21 mouse cellular contexts compared by ENCODE assay signal in the genomic region with DNA sequence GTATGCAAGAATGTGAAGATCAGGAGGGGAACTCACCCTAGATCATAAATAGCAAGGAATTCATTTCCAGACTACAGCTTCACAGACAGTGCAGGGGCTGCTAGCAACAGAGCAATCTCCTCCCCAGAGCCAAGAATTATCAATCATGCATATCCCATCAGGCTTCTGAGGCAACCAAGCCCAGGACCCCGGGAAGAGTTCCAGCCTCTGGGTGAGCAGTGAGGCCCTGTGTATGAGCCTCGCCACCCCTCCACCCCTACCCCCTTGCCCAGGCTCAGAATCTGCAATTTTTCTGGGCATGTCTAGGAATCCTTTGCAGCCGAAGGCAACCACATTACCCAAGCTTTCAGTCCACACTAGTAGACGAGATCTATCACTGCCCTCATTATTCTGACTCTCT. TPM values are rescaled to one million over a fixed set of nuclear protein-coding genes. Genes with fewer than 3 reads are reported as not detected.
DNase-seq lines count a peak whose midpoint lies in the region; ATAC-seq and TF ChIP-seq lines count a peak whose summit lies in the region.
"Had no signal": no experiment of that assay in that cellular context is flagged by ENCODE, and none has a peak within 500 bp of the region (broad histone marks: within the 10 kb centered on the region; RNA-seq: fewer than 3 reads in every experiment).

No protein-coding gene starts in this region.

- no peaks in the 10 kb centered on the region; the same call in 1 of the 2 replicates for H3K36me3 ChIP-seq in heart, adult 2 months (ENCODE audit: control insufficient read depth, insufficient read depth, low read length)
- peaks cover 5% of the 10 kb centered on the region; the same call in 1 of the 2 replicates for H3K36me3 ChIP-seq in heart, embryonic 16.5 days (ENCODE audit: control insufficient read depth, insufficient read depth)
- no peaks in the 10 kb centered on the region for H3K36me3 ChIP-seq in hindbrain, embryonic 12.5 days
- H3K36me3 ChIP-seq: forebrain, embryonic 10.5 days; kidney, embryonic 15.5 days; limb, embryonic 10.5 days had no signal

- peaks cover 7% of the 10 kb centered on the region for H3K4me1 ChIP-seq in heart, adult 2 months (ENCODE audit: control insufficient read depth, insufficient read depth, low read length)
- H3K4me1 ChIP-seq in brown adipose tissue, adult 24 weeks (ENCODE audit: control insufficient read depth, insufficient read depth, insufficient read length, low read length) = peaks cover 16% of the 10 kb centered on the region
- H3K4me1 ChIP-seq in heart, embryonic 16.5 days (ENCODE audit: control insufficient read depth, insufficient read depth, low read length) = peaks cover 55% of the 10 kb centered on the region
- peaks cover 10% of the 10 kb centered on the region for H3K4me1 ChIP-seq in hindbrain, embryonic 12.5 days

- no peak for DNase-seq in heart, adult 2 months
- DNase-seq in heart, postnatal 14 days = no peak
- peak; percentile 79 for DNase-seq in NIH3T3 (ENCODE audit: low read depth)
- no peak for DNase-seq in right cerebral cortex, postnatal 10 days (ENCODE audit: low spot score in 2 of 2)
- DNase-seq: kidney, postnatal 4 days; layer of hippocampus, adult 9-11 months; liver, postnatal 0 days; right cerebral cortex, postnatal 4 days had no signal

- 0 out of 2 replicates have a peak, but pooled peaks have one; percentile 9 for TF ChIP-seq POLR2A in heart, adult 2 months (IDR thresholded peaks at IDR 0.05; ENCODE audit: insufficient read depth, low read depth, low read length)

- H3K4me3 ChIP-seq in heart, adult 2 months = peak overlapping the region; percentile 55
- H3K4me3 ChIP-seq in brown adipose tissue, adult 24 weeks (ENCODE audit: insufficient read depth, low read depth, low read length) = no peak overlapping the region
- H3K4me3 ChIP-seq in heart, embryonic 16.5 days (ENCODE audit: low read length) = peak overlapping the region; percentile 48
- no peak overlapping the region for H3K4me3 ChIP-seq in hindbrain, embryonic 12.5 days
- H3K4me3 ChIP-seq: forebrain, embryonic 10.5 days; kidney, embryonic 15.5 days; limb, embryonic 10.5 days had no signal

- H3K27me3 ChIP-seq in heart, adult 2 months (ENCODE audit: control insufficient read depth, insufficient read depth, low read length) = no peaks in the 10 kb centered on the region
- no peaks in the 10 kb centered on the region for H3K27me3 ChIP-seq in heart, embryonic 16.5 days (ENCODE audit: control insufficient read depth, insufficient read depth, low read length)
- no peaks in the 10 kb centered on the region for H3K27me3 ChIP-seq in hindbrain, embryonic 12.5 days
- H3K27me3 ChIP-seq: kidney, embryonic 15.5 days; Patski had no signal

- no peaks in the 10 kb centered on the region for H3K9me3 ChIP-seq in heart, embryonic 16.5 days (replicated peaks; ENCODE audit: control insufficient read depth, low read length)
- no peaks in the 10 kb centered on the region for H3K9me3 ChIP-seq in hindbrain, embryonic 12.5 days (replicated peaks)
- H3K9me3 ChIP-seq: forebrain, embryonic 10.5 days; kidney, embryonic 15.5 days; limb, embryonic 10.5 days had no signal

- H3K79me2 ChIP-seq in heart, adult 2 months (replicated peaks; ENCODE audit: control insufficient read depth, insufficient read depth, low read length) = no peaks in the 10 kb centered on the region

- no peak for ATAC-seq in heart, embryonic 16.5 days (replicated peaks; ENCODE audit: extremely low read depth, insufficient read depth, low FRiP score)
- ATAC-seq in hindbrain, embryonic 12.5 days (ENCODE audit: low FRiP score) = no peak
- ATAC-seq: hindbrain, postnatal 0 days; intestine, postnatal 0 days; liver, postnatal 0 days; midbrain, embryonic 16.5 days; Patski had no signal

- peak overlapping the region; percentile 93 for H3K27ac ChIP-seq in heart, adult 2 months
- peak overlapping the region; percentile 63 for H3K27ac ChIP-seq in brown adipose tissue, adult 24 weeks (replicated peaks; ENCODE audit: low read depth, low read length)
- peak overlapping the region; percentile 88 for H3K27ac ChIP-seq in heart, embryonic 16.5 days (ENCODE audit: low read length)
- H3K27ac ChIP-seq in hindbrain, embryonic 12.5 days = no peak overlapping the region
- H3K27ac ChIP-seq: forebrain, embryonic 10.5 days; hindbrain, postnatal 0 days; kidney, embryonic 15.5 days had no signal

- peak overlapping the region; percentile 67 for H3K9ac ChIP-seq in heart, adult 2 months (ENCODE audit: low read depth, low read length)
- peak overlapping the region; percentile 74 for H3K9ac ChIP-seq in heart, embryonic 16.5 days (ENCODE audit: low read length)
- H3K9ac ChIP-seq in hindbrain, embryonic 12.5 days = no peak overlapping the region
- H3K9ac ChIP-seq: kidney, embryonic 15.5 days; liver, postnatal 0 days had no signal

- 67% methylated on average over 4 of the region's 4 CpGs for WGBS in heart, adult 2 months
- 60% methylated on average over 4 of the region's 4 CpGs for WGBS in heart, embryonic 16.5 days
- WGBS in hindbrain, embryonic 12.5 days = 79% methylated on average over 4 of the region's 4 CpGs

- peak overlapping the region; percentile 62 for H3K4me2 ChIP-seq in heart, embryonic 16.5 days (ENCODE audit: low read depth, low read length)
- no peak overlapping the region for H3K4me2 ChIP-seq in hindbrain, embryonic 12.5 days (replicated peaks)
- H3K4me2 ChIP-seq: kidney, embryonic 15.5 days had no signal

- intact Hi-C loops in heart, adult 2 months (cut with DNase I) = no loop called here
- intact Hi-C loops in heart, postnatal 14 days (cut with DNase I) = no loop called here

- no peak for TF ChIP-seq CTCF in heart, adult 2 months (IDR thresholded peaks at IDR 0.05)

- TF ChIP-seq EP300 in heart, adult 2 months (IDR thresholded peaks at IDR 0.05; ENCODE audit: insufficient read depth, low read depth, low read length) = no peak

RNA-seq across cellular contexts. Expression of gene Apol6, which starts 22.7 kb away (rescaled TPM):
- under 1 TPM; 0.47 to 0.89 TPM for total RNA-seq in heart, adult 2 months (2021)
- 3.3 and 8.0 TPM in 2 replicates for polyA plus RNA-seq in heart, adult 2 months (2012; rRNA removed)
- total RNA-seq in heart, postnatal 14 days (2021) = 1 to 10 TPM in 1 of 2 experiments, under 1 TPM in 1; 0.66 to 2.5 TPM
- polyA plus RNA-seq in brown adipose tissue, adult 24 weeks (2012; ENCODE audit: insufficient read depth, insufficient read length, missing spikeins) = 56.5 and 59.6 TPM in 2 replicates
- polyA plus RNA-seq in heart, embryonic 16.5 days (2015; fragmentation: Nextera tagmentation; extraction: Ambion mirVana) = 0.11 and 0.30 TPM in 2 replicates
- polyA plus RNA-seq in hindbrain, embryonic 12.5 days (2016; fragmentation: Nextera tagmentation; extraction: Ambion mirVana) = not detected in 2 replicates
- total RNA-seq: hematopoietic stem cell, adult 5-6 weeks; neutrophil, adult 5-6 weeks had no signal
- polyA plus RNA-seq: hindbrain, postnatal 0 days; limb, embryonic 10.5 days; liver, adult 2 months; liver, postnatal 0 days; midbrain, embryonic 16.5 days had no signal

RNA-seq across cellular contexts. Expression of gene Mb, which starts 28.6 kb away (rescaled TPM):
- total RNA-seq in heart, adult 2 months (2021) = over 10,000 TPM; 17,740 to 20,311 TPM
- 16,399 and 21,043 TPM in 2 replicates for polyA plus RNA-seq in heart, adult 2 months (2012; rRNA removed)
- over 10,000 TPM; 12,884 to 13,789 TPM for total RNA-seq in heart, postnatal 14 days (2021)
- 78.0 and 123 TPM in 2 replicates for polyA plus RNA-seq in brown adipose tissue, adult 24 weeks (2012; ENCODE audit: insufficient read depth, insufficient read length, missing spikeins)
- 977 and 1,096 TPM in 2 replicates for polyA plus RNA-seq in heart, embryonic 16.5 days (2015; fragmentation: Nextera tagmentation; extraction: Ambion mirVana)
- polyA plus RNA-seq in hindbrain, embryonic 12.5 days (2016; fragmentation: Nextera tagmentation; extraction: Ambion mirVana) = 0.80 and 2.5 TPM in 2 replicates
- total RNA-seq: hematopoietic stem cell, adult 5-6 weeks; hindbrain, postnatal 0 days; neutrophil, adult 5-6 weeks had no signal
- polyA plus RNA-seq: liver, adult 2 months; Patski had no signal

Comparison
In these comparisons a context has a peak if more than half of its experiments do, and no peak if none do; other contexts are left out.
1. H3K4me3 ChIP-seq: peak in heart, adult 2 months (single experiment) and heart, embryonic 16.5 days (single experiment); none in brown adipose tissue, adult 24 weeks (single experiment) and hindbrain, embryonic 12.5 days (single experiment).
2. RNA of gene Mb, which starts 28.6 kb away (polyA plus RNA-seq): 16,399 to 21,043 TPM in heart, adult 2 months, 977 to 1,096 TPM in heart, embryonic 16.5 days and 78.0 to 123 TPM in brown adipose tissue, adult 24 weeks; 0.80 to 2.5 TPM in hindbrain, embryonic 12.5 days; every median in the first group is over 10 times any median in the second.